Mouse (Mus musculus) lung, postnatal 25 days (tissue): ENCODE results near the gene Myt1.

Source experiments
- DNase-seq: peaks from one replicate; pipeline ENCODE4 v3.0.0; 2022; ENCODE audit warnings: low spot score

Gene Myt1

DNA sequence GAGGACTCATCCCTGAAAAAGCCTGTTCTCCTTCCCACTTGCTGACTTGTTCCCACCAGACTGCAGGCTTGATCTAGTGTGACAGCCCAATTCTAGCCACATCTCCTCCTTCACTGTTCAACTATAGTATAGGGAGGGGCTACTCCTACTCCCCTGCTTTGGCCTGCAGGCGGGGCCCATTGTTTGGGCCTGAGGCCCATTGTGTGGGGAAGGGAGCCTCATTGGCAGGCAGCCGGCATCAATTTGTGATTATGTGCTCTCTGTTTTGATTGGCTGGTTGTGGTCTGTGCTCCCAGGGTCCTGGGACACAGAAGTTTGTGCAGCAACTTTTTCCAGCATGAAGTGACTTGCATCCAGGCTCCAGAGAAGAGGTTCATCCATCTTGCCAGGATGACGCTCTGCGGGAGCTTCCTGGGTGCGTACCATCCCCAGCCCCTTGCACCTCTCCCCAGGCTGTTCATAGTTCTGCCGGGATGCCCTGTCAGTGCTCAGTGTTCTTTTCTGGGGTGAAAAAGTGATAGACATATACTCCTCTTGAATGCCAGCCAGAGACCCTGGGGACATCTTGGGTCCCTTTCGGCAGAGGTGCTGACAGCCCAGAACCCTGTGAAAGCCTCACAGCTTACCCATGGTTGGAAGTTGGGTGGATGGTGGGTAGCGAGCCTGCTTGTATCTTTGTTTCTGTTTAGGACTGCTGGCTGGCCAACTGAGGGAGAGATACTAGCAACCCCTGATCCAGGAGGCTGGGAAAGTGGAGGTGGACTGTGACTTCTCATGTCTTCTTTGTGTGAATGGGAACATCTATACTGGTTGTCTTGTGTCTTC lies at the start of gene Myt1:
Gene Myt1, plus strand, starts transcription at position 327 of the 825 bp plus-strand sequence.
- DNase-seq = no peak

DNA sequence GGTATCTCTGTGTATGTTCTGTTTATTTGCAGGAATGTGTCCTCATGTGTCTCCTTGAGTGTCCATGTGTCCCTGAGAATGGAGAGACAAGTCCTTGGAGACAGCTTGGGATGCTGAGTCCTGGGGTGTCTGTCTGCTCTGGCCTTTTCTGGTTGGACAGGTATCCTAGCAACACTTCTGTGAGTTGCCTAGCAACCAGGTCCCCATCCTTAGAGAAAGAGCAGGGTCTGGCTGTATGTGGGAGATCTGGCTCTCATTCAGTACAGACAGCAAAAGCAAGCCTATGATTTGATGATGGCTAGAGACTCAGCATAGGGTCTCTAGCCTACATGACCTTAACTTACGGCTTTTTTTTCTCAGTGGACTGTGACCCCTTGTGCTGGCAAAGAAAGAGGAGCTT lies 49.4 kb upstream of the Myt1 start:
- DNase-seq = no peak

DNA sequence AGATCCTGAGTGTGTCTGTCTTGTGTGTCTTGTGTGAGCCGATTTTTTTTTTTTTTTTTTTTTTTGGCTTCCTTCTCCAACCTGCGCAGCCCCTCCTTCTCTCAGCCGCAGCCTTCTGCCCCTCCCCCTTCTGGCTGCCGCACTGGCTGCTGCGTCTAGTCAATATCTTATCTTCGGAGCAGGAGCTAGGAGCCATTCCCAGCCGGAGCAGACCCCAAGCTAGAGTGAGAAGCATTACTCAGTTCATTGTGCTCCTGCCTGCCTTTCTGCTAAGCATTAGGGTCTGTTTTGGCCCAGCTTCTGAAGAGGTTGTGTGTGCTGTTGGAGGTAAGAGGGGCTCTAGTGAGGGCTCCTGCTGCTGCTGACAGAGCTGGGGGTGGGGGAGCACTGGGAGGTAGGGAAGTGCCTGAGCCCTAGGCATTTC lies 48.2 kb upstream of the Myt1 start, which contains the start of gene Oprl1:
Gene Oprl1, plus strand, starts transcription at position 114 of the 424 bp plus-strand sequence.
- no peak for DNase-seq

DNA sequence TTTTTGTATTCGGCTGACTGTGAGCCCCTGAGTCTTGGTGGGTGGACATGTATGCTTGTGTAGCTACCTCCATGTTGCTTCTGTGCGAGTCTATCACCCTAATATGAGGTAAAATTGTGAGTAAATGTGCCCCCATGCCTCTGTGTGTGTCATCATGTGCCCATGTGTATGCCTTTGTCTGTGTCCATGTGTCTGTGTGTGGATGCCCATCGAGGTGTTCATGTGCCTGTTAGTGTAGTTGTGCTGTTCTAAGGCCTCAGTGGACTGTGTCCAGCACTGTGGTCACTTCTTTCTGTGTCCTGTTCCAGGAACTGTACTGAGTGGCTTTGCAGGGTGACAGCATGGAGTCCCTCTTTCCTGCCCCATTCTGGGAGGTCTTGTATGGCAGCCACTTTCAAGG lies 47.8 kb upstream of the Myt1 start:
- no peak for DNase-seq

DNA sequence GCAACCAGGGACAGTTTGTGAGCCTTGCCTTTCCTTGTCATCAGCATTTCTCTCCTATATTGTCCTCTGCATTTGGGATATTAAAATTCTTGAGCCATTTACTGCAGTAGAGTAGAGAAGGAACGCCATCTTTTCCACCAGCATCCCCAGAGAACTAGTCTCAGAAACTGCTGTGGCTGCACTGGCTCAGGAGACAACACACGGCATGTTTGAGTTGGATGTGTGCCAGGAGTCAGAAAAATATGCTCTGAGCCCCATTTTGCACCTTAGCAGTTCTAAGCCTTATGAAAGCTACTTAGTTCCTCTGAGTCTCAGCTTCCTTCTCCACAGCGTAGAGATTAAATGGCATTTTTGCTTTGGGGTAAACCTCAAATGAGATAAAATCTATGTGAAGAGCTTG lies 46.1 kb upstream of the Myt1 start:
- no peak for DNase-seq

DNA sequence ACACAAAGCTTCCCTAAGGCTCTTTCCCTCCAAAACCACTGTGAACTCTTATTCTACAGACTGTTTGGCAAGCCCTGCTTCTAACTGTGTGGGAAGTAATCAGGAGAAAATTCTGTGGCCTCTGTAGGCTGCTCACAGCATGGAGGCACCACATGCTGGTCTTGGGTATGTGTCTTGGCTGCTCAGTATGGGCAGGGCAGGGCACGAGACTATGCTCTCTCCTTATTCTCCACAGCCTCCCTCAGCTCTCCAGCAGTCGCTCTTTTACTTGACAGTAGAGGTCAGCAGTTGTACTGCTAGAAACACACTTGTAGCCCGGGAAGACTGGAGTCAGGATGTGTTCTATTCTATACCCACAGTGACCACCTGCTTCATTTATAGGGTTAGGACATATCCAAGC lies 43.1 kb upstream of the Myt1 start:
- no peak for DNase-seq

DNA sequence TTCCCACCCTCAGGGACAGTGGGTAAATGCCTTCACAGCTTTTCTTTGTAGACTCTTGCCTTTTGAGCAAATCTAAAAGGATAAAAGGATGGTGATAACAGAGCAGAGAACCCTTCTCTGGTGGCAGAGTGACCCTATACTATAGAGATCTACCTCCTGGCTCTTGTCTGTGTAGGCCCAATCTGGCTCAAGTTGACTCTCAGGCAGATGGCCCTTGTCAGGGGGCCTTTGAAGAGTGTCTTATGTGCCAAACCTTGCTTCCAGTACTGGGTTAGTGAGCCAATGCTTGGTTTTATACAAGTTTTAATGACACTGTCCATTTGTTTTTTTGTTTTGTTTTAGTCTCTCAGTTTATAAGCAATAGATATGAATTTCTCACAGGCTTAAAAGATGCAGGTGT lies 41.9 kb upstream of the Myt1 start:
- no peak for DNase-seq

DNA sequence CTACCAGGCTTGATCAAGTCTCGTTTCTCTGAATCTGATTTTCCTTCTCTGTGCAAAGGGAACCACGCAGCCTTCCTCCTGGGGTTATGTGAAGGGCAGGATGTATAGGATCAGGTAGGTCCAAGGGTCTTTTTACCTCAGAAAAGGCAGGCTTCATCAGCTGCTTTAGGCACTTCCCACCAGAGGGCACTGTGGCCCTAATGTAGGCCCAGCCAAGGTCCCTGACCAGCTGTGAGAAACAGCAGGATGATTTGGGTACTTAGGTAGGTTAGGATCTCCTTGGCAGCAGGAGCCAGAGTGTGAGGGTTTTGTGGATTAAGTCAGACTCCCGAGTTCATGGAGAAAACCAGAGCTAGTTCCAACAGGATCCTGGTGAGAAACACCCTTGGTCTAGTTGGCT lies 40.9 kb upstream of the Myt1 start:
- peak; percentile 8 for DNase-seq

DNA sequence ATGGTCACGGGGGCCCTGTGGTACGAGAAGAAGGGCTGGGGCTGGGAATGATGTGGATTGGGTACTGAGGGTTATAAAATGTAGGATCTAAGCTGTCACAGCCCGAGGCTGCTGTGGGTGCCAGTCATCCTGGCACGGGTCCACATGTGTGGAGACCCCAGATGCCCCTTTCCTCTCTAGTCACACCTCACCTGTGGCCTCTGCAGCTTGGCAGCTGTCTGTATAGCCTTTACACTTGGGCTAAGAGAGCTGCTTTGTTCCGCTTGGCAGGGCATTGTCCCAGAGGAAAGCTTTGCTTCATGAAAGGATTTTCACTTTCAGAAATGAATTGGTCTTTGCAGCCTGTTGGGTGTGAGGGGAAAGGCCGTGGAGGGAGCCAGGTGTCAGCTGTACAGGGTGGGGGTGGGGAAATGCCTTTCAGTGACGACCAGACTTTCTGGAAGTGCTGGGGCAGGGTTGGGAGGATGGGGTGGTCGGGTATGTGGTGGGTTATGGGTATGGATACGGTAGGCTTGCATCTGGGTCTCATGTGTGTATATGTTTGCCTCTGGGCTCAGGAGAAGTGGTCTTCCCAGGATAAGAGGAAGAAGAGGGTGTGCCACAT lies 35.4 kb upstream of the Myt1 start:
- no peak for DNase-seq

DNA sequence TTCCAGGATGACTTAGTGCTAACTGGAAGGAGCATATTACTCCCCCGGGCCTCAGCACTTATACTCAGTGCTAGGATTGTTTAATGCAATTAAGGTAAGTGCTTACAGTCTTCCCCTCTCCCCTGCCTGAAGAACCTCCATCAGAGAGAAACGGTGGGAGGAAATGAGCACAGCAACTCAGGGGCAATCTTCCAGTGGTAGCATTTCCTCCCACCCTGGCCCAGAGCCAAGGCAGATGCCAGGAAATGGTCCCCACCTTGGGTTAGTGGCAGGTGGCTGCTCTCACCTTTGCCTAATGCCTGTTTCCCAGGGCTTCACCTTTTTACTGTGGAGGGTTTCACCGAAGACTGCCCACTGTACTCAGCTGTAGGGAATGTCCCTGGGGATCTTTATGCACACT lies 33.1 kb upstream of the Myt1 start:
- DNase-seq = no peak

DNA sequence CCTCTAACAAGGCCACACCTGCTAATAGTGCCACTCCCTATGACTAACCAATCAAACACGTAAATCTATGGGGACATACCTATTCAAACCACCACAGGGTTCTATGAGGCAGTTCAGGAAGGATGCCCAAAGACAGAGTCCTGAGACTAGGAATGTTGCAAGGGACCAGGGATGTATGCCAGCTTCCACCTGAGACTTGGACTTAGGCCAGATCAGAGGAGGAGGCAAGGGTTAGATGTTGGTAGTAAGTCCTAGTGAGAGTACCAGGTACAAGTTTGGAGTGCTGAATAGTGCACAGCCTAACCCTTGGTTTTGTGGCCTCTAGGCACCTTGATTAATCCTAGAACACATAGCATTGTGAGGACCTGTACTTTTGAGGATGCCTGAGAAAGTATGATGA lies 10.5 kb upstream of the Myt1 start:
- DNase-seq = no peak

DNA sequence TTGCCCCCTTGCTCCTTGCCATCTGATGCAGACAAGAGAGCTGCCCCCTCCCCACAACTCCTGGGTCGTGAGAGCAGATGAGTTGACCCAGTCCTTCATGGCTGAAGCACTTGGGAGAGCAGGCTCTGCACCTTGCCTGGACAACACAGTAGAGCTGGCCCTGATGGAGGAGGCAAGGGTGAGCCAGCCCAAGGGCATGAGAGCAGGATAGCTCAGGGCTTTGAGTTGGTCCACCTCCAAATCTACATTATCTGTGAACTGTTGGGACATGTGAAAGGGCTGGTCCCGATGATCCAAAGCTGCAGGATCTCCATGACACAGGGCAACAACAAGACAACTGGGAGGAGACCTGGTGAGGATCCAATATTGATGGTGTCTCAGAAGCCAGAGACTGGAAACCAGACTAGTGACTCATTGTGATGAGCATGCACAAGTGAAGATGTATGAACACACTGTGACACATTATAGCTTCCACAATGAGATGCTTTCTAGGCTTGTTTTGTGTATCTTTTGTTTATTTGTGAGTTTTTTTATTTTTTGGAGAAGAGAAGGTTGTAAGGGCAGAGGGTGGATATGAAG lies 4.9 kb upstream of the Myt1 start:
- no peak for DNase-seq

DNA sequence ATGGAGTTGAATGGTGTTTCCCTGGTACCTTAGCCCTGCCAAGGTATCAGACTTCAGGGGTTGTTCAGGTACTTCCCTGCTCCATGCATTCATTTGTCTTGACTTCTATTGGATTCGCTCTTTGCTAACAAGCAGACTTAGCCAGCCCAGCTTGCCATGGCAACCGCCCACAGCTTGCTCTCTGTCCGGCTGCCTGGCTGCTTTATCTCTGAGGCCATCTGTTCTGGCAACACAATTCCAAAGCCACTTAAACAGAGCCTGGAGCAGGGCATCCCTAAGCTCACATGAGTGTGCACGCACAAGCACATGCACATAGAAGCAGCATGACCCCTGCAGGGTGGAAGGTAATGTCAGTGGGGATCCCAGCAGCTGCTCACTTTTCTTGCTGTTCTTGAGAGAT lies 4.1 kb upstream of the Myt1 start:
- no peak for DNase-seq

DNA sequence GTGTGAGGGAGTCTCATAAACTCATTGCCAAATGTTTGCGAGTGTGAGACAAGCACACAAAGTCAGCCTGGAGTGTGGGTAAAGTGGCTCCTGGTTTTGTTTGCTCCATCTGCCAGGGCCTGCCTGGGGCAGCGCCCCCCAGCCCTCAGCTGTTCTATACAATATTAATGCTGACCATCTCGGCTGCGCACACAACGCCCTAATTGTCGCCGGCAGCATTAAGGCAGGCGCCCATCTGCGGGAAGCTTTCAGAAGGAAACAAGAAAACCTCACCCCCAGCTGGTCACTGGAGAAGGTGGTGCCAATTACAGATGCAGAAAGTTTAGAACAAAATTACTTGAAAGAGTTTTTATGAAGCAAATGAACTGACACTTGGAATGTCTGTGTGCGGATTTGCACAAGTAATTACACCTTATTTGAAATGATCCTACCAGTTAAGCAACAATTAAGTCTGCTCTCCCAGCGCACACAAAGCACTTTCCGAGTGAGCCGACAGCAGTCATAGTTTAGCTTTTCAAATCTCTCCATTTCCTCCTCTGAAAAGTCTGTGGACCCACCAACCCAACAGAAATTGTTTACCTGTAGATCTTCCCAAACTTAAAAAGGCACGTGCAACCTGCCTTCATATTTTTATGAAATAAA lies 875 bp downstream of the Myt1 start:
- DNase-seq = no peak

DNA sequence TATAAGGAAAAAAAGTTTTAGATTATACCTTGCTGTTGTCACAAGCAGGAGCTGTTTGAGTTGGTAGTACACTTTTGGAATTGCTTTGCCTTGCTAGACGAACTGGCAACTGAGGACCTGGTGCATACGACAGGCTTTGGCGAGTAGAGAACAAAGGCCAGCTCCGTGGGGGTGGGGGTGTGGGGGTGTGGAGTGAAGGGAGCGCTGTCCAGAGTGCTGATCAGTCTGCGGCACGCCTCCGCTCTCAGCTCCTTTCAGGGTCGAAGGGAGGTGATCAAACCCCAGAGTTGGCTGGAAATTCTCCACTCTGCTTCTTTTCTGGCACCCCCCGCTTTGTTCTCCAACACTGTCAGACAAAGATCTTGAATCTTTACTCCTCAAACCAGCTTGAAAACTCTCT lies 1.5 kb downstream of the Myt1 start:
- no peak for DNase-seq

DNA sequence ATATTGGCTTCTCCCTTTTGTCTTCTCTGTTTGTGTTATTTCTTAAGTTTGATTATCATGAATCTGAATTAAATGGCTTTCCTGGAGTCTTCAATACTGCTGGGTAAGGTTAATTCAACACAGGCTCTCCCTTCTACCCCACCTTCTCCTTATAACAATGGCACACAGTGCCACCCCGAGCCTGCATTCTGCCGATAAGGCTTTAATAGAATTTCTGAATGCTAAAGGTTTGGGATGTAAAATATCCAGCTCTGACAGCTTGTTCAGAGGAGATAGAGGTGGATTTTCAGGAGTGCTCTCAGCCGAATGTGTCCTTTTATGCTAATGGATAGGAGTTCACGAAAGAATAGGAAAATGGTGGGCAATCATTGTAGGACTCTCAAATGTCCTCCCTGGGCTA lies 2.1 kb downstream of the Myt1 start:
- no peak for DNase-seq

DNA sequence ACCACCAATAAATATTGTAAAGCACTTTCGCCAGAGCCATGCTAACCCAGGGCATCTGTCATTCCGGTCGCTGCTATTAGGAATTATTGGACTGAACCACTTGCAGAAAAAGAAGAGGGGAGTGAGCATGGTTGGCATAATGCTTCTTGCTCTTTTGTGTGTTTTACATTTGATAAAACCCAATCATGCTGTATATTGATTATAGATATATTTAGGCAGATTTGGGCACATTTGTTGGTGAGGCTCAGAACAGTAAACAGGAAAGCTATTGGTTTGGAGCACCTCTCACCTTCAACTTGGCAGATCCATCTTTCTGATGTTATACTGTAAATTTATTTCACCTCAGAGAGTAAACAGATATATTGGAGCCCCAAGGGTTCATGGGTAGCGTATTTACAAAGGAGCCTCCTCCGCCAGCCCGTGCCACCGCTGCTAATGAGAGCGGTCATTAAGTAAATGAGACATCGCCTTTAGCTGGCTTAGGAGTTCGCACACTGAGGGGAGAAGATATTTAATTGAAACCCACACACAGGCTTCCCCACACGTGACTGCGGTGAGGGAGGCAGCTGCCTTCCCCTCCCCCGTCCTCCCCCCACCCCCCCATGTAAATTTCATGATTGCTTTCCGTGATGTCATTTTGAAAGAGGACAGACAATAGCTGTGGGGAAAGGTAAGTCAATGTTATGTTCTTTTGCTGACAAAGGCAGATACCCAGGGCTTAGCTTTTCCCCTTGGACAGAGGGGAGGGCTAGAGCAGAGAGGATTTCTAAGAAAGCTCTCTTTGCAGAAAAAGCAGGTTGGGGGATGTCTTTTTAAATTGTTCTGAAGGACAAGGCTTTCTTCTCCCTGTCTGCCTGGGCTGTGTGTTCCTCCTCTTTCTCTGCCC lies 3.8 kb downstream of the Myt1 start:
- DNase-seq = no peak

DNA sequence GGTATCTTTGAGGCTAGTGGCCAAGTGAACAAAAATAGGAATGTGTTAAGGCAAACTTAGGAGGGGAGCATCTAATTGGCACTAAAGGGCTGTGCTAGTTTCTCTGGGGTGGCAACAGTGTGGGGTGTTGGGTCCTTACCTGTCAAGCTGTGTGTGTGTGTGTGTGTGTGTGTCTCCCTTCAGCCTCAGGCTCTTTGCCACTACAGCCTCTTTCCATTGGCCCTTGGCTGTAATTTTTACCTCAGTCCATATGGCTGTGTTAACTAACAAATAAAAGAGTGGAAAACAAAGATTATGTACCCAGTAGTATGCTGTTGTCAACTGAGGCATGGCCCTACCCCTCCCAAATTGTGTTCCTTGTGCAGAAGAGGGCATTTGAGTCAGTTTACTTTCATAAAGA lies 5.3 kb downstream of the Myt1 start:
- no peak for DNase-seq

DNA sequence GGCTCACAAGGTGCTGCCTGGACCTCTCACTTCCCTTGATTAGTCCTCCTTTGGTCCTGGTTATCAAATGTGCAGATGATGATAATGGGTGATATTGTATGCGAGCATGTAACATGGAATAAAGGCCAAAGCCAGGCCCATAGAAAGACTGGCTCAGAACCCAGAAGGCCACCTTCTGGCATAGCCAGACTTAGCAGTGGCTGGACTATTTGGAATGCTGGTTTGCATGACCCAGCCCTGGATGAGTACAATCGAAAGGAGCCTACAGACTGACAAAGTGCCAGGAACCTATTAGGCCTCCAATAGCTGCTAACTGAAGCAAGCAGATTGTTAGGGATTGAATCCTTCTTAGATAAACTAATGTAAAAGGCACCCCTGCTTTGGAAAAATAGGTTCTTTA lies 6.3 kb downstream of the Myt1 start:
- DNase-seq = no peak

DNA sequence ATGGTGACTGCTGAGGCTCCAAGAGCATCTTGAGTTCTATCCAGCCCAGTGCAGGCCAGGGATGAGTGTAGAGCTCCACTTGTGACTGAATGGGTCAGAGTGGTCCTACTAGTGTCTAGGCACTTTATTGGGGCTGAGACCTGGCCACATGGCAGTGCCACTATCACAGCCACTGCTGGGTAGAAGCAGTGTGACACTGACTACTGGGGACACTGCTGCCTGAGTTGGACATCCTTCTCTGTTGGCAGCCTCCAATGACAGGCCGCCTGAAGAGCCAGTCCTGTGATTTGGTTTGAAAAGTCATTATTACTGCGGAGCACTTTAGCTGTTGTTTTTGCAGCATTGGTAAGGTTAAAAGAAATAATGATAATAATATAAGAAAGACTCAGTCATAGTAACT lies 10.1 kb downstream of the Myt1 start:
- DNase-seq = no peak

DNA sequence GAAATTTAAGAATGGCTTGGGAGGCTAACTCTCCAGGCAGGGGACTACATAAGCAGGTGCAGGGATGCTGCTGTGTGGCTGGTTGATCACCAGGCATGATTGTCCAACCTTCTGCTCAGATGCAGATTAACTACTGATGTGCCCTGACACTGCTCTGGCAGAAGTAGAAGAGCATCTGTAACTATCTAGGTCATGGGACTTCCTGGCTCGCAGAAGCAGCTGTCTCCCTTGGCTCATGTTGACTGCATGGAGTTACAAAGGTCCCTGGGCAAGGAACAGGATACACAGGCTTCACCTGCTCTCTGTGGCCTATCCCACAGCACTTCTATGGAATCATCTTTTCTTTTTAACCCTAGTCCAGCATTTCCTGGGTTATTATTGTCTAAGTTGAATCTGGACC lies 12.7 kb downstream of the Myt1 start:
- no peak for DNase-seq

DNA sequence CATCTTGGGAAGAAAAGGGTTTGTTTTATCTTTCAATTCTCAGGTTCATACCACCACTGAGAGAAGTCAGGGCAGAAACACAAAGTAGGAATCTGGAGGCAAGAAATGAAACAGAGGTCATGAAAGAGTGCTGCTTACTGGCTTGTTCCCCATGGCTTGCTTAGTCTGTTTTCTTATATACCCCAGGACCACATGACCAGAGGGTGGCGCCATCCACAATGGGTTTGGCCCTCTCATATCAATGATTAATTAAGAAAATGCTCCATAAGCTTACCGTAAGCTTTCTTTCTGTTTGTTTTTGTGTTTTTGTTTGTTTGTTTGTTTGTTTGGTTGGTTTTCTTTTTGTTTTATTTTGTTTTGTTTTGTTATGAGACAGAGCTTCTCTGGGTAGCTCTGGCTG lies 14.6 kb downstream of the Myt1 start:
- DNase-seq = no peak
